Mouse (Mus musculus): ENCODE data around the gene Mob3b.

GRCm38 (mm10) chr4:35099865-35100780, 57.2 kb downstream of the Mob3b start:
- TF ChIP-seq CTCF (IDR thresholded peaks at IDR 0.05; ENCODE audit: low read depth, low read length) (no peak), GATA1 (IDR thresholded peaks at IDR 0.05; ENCODE audit: borderline replicate concordance, low read length) (no peak), TAL1 (conservative IDR thresholded peaks at IDR 0.05; ENCODE audit: low read depth, low read length) (no peak), GATA2 (IDR thresholded peaks at IDR 0.05; ENCODE audit: borderline replicate concordance, low read depth, low read length) (no peak), POLR2AphosphoS5 (IDR thresholded peaks at IDR 0.05; ENCODE audit: insufficient replicate concordance, low read depth, low read length) (no peak)

Measured in G1E (cell line).